Mouse (Mus musculus): ENCODE data around the gene Scarf1. TPM values are rescaled to one million over a fixed set of nuclear protein-coding genes. Genes with fewer than 3 reads are reported as not detected.

Gene Scarf1
- polyA plus RNA-seq, 1 experiment, result 8.4 TPM

DNA sequence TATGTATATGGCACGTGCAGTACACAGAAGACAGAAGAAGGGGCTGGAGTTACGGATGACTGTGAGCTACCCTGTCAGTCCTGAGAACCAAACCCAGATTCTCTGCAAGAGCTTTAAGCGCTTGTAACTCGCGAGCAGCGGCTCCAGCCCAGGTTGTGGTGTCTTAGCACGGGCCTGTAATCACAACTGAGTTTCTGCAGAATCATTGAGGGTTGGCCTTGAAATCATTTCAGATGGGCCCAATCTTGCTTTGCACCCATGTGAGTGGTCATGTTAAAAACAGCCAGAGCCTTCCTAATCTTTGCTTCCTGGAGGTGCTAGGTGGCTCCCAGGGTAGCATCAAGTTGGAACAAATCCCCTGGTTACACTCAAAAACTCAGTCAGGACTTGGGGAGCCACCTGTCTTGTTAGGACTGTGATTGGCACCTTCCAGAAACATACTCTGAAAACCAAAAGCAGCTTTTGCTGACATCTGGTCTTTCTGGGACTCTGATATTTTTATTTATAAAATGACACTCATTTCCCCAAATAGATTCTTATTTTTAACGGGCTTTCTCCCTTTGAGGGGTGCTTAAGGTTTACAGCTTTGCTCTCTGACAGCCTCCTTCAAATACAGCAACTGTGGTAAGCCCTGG is 46.6 kb downstream of the Scarf1 start:
- peak overlapping the region; percentile 76 for H3K27ac ChIP-seq (ENCODE audit: control insufficient read depth, insufficient read depth, low read depth, low read length, poor library complexity)

DNA sequence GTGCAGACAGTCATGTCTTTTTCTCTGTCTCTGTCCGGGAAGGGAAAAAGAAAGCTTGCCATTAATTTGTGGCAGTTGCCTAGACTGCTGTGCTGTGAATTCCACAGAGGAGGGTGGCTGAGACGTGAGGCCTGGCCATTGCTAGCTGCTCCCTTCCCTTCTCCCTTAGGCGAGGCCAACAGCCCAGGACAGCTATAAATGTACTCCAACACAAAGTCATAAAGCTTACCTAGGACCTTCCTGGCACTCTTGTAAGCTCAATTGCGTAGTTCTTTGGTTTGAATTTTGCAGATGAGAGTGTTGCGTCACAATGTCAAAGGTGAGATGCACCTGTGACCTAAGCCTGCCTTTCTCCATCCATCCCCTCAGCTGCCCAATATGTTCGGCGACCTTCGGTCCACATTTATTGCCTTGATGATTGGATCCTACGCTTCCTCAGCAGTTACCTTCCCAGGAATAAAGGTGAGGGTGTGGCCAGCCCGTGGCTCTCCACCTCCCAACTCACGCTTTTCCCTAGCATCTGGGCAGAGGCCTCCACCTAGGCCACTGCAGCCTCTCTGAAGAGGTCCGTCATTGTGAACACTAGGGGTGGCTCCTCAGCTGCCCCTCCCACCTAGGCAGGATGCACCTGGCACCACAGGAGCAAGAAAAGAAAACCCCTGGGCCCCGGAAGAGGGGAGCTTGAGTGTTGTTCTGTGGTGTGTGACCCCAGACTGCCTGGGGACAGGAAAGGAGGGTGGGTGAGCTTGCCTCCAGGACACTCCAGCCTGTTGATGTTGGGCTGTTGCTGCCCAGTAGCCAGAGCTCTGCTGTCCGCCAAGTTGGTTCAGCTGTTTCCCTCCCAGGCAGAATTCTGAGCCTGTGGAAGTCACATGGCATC is 47.4 kb downstream of the Scarf1 start:
- no peak overlapping the region for H3K4me3 ChIP-seq (replicated peaks; ENCODE audit: control insufficient read depth, low read depth, low read length)
- 62% methylated on average over 14 of the region's 14 CpGs for WGBS
- TF ChIP-seq POLR2A (IDR thresholded peaks at IDR 0.05; ENCODE audit: borderline replicate concordance, control insufficient read depth, low read depth, low read length) (peak; percentile 43; the same call in 1 of the 2 replicates), CTCF (IDR thresholded peaks at IDR 0.05; ENCODE audit: control insufficient read depth, insufficient read depth, low read length) (no peak)
- H3K27ac ChIP-seq (ENCODE audit: control insufficient read depth, insufficient read depth, low read depth, low read length, poor library complexity), result peak overlapping the region; percentile 76
- peaks cover 5% of the 10 kb centered on the region; the same call in 1 of the 2 replicates for H3K4me1 ChIP-seq (ENCODE audit: control insufficient read depth, insufficient read depth, low read length)

More for the DNA sequence above, 46.6 kb downstream of the Scarf1 start:
- Histone ChIP-seq H3K4me3 (replicated peaks; ENCODE audit: control insufficient read depth, low read depth, low read length) (no peak overlapping the region), H3K4me1 (ENCODE audit: control insufficient read depth, insufficient read depth, low read length) (peaks cover 5% of the 10 kb centered on the region; the same call in 1 of the 2 replicates)
- 34% methylated on average over 8 of the region's 8 CpGs for WGBS
- TF ChIP-seq CTCF (IDR thresholded peaks at IDR 0.05; ENCODE audit: control insufficient read depth, insufficient read depth, low read length) (no peak), POLR2A (IDR thresholded peaks at IDR 0.05; ENCODE audit: borderline replicate concordance, control insufficient read depth, low read depth, low read length) (no peak)

GRCm38 (mm10) chr11:75561410-75561791 is 48.1 kb downstream of the Scarf1 start:
- no peak for TF ChIP-seq CTCF (IDR thresholded peaks at IDR 0.05; ENCODE audit: control insufficient read depth, insufficient read depth, low read length)
- no peak for TF ChIP-seq POLR2A (IDR thresholded peaks at IDR 0.05; ENCODE audit: borderline replicate concordance, control insufficient read depth, low read depth, low read length)
- Histone ChIP-seq H3K4me3 (replicated peaks; ENCODE audit: control insufficient read depth, low read depth, low read length) (no peak overlapping the region), H3K4me1 (ENCODE audit: control insufficient read depth, insufficient read depth, low read length) (peaks cover 9% of the 10 kb centered on the region; the same call in 1 of the 2 replicates), H3K27ac (ENCODE audit: control insufficient read depth, insufficient read depth, low read depth, low read length, poor library complexity) (peak overlapping the region; percentile 44)
- 40% methylated on average over 5 of the region's 5 CpGs for WGBS

DNA sequence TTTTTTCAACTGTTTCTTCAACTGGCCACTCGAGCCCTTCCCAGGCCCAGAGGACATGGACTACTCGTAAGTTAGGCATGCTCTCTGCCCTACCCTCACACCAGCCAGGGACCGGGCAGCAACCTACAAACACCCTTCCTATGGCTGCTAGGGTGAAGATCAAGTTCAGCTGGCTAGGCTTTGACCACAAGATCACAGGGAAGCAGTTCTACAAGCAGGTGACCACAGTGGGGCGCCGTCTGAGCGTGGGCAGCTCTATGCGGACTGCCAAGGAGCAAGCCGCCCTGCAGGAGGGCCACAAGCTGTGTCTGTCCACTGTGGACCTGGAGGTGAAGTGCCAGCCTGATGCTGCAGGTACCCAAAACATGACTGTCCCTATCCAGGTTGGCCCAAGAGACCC is 49.5 kb downstream of the Scarf1 start:
- Histone ChIP-seq H3K27ac (ENCODE audit: control insufficient read depth, insufficient read depth, low read depth, low read length, poor library complexity) (no peak overlapping the region), H3K4me3 (replicated peaks; ENCODE audit: control insufficient read depth, low read depth, low read length) (no peak overlapping the region), H3K4me1 (ENCODE audit: control insufficient read depth, insufficient read depth, low read length) (peaks cover 11% of the 10 kb centered on the region; the same call in 1 of the 2 replicates)
- TF ChIP-seq CTCF (IDR thresholded peaks at IDR 0.05; ENCODE audit: control insufficient read depth, insufficient read depth, low read length), result peak; percentile 2; the same call in 1 of the 2 replicates
- TF ChIP-seq POLR2A (IDR thresholded peaks at IDR 0.05; ENCODE audit: borderline replicate concordance, control insufficient read depth, low read depth, low read length), result no peak
- 78% methylated on average over 8 of the region's 8 CpGs for WGBS

DNA sequence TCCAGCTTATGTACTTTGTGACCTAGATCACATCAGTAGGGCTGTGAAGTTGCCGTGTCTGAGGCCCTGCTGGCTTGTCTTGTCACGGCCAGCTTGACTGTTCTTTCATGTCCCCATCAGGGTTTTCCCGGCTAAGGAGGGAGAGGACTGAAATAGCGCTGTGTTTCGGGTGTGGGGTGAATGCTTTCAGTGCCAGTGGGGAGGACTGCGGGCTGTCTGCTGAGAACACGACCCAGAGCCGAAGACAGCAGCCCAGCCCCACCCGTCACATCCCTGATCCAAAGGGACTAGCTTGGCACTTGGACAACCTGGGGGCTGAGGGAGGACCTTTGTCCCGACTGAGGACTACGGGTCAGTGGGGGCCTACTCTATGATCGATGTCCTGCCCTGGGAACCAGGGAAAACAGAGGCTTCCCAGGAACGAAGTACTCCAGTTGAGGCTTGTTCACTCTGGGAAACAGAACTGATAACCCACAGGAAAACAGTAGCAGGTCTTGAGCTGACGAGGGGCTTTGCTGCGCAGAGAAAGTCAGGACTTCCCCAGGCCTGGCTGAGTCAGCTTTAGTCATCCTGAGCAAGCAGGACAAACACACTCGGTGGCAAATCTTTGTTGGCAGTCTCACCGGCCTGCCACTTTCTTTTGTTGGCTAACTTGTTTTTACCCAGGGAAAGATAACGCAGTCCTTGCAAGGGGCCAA is 50.7 kb downstream of the Scarf1 start:
- Histone ChIP-seq H3K27ac (ENCODE audit: control insufficient read depth, insufficient read depth, low read depth, low read length, poor library complexity) (no peak overlapping the region), H3K4me1 (ENCODE audit: control insufficient read depth, insufficient read depth, low read length) (peaks cover 11% of the 10 kb centered on the region; the same call in 1 of the 2 replicates), H3K4me3 (replicated peaks; ENCODE audit: control insufficient read depth, low read depth, low read length) (no peak overlapping the region)
- WGBS, result 75% methylated on average over 18 of the region's 18 CpGs
- TF ChIP-seq CTCF (IDR thresholded peaks at IDR 0.05; ENCODE audit: control insufficient read depth, insufficient read depth, low read length) (no peak), POLR2A (IDR thresholded peaks at IDR 0.05; ENCODE audit: borderline replicate concordance, control insufficient read depth, low read depth, low read length) (no peak)

- H3K4me3 ChIP-seq (replicated peaks; ENCODE audit: control insufficient read depth, low read depth, low read length), result no peak overlapping the region
- no peak for TF ChIP-seq CTCF (IDR thresholded peaks at IDR 0.05; ENCODE audit: control insufficient read depth, insufficient read depth, low read length)
- TF ChIP-seq POLR2A (IDR thresholded peaks at IDR 0.05; ENCODE audit: borderline replicate concordance, control insufficient read depth, low read depth, low read length), result no peak
- H3K27ac ChIP-seq (ENCODE audit: control insufficient read depth, insufficient read depth, low read depth, low read length, poor library complexity), result peak overlapping the region; percentile 57
- peaks cover 11% of the 10 kb centered on the region for H3K4me1 ChIP-seq (ENCODE audit: control insufficient read depth, insufficient read depth, low read length)
- WGBS, result 51% methylated on average over 2 of the region's 2 CpGs
These were observed 52.5 kb downstream of the Scarf1 start for GRCm38 (mm10) chr11:75565849-75566248.

DNA sequence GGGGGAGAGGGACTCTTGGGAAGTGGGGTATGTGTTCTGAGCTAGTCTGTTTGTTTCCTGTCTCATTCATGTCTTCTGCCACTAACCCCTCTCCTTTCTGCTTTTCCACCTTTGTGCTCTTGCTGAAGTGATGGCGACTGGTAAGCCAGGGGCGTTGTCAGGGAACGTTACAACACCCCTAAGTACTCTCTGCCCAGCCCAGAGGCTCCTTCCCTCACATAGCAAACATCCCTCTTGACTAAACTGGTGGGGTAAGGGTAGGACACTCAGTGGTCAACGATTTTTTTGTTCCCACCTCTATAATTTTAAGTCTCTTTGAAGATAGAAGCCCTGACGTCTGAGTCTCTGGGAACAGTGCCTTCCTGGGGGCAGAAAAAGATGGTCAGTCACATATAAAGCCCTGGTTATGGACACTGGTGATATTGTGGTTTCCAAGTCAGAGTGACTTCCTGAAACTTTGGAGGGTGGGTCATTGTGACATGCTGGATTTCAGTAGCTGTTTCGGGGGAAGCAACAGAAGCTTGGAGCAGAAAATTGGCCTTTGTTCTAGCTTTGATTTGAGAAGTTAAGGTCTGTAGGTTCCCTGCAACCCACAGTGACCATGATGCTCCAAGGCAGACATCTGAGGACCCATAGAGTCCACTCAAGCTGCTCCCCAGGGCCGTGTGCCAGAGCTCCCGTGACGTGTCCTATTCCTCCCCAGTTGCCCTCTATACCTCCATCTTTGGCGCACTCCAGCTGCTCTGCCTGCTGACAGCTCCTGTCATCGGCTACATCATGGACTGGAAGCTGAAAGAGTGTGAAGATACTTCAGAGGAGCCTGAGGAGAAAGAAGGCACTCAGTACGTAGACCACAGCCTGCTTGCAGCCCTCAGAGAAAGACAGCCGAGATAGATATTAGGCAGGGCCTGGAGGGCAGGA is 53.2 kb downstream of the Scarf1 start:
- Histone ChIP-seq H3K27ac (ENCODE audit: control insufficient read depth, insufficient read depth, low read depth, low read length, poor library complexity) (peak overlapping the region; percentile 57), H3K4me1 (ENCODE audit: control insufficient read depth, insufficient read depth, low read length) (peaks cover 11% of the 10 kb centered on the region), H3K4me3 (replicated peaks; ENCODE audit: control insufficient read depth, low read depth, low read length) (no peak overlapping the region)
- TF ChIP-seq CTCF (IDR thresholded peaks at IDR 0.05; ENCODE audit: control insufficient read depth, insufficient read depth, low read length), result no peak
- TF ChIP-seq POLR2A (IDR thresholded peaks at IDR 0.05; ENCODE audit: borderline replicate concordance, control insufficient read depth, low read depth, low read length), result no peak
- 54% methylated on average over 13 of the region's 13 CpGs for WGBS
